Mouse (Mus musculus) gastrocnemius, postnatal 4 days (tissue): ENCODE data around the gene Lrrfip2. TPM values are rescaled to one million over a fixed set of nuclear protein-coding genes. Genes with fewer than 3 reads are reported as not detected.

ENCODE experiments used
- DNase-seq, 2 experiments: peaks; one replicate each; pipeline ENCODE4 v3.0.0; 2021 to 2022; ENCODE audit warnings: low spot score in 2 of 2, mixed read lengths in 2 of 2
- total RNA-seq, 2 experiments: library from RNA; stranded (reverse); gene quantifications; 2 replicates each; pipeline ENCODE4 v1.2.3; 2021

Lrrfip2 gene
- total RNA-seq, 2 experiments from 2014 or later: 77.3 to 93.3 TPM

DNA sequence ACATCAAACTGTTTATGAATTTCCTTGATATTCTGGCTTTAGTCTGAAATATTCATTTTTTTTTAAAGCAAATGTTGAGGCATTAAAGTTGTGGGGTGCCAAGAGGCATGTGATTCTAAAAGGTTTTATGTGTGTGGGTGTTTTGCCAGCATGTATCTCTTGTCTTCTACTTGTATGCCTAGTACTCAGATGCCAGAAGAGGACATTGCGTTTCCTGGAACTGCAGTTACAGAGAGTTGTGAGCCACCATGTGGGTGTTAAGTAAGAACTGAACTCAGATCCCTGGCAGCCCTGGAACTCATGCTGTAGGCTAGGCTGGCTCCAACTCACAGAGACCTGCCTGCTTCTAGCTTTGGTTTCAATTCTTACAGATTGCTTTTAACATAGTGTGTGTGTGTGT is 42.2 kb downstream of the Lrrfip2 start:
- DNase-seq: no peak

DNA sequence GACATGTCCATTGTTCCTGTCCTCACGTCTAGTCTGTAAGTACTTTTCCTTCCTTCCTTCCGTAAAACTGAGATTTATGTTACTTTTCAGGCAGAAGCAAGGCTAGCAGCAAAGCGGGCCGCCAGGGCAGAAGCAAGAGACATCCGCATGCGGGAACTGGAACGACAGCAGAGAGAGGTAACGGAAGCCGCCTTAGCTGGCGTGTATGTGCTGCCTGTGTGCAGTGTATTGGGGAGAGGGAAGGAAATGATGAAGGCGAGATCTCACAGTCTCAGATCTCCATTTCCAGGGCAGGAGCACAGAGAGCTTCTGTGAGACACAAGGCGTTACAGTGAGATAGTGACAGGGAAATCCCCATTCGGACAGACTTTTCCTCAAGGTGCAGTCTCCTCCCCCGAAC is 43.8 kb downstream of the Lrrfip2 start:
- no peak for DNase-seq

DNA sequence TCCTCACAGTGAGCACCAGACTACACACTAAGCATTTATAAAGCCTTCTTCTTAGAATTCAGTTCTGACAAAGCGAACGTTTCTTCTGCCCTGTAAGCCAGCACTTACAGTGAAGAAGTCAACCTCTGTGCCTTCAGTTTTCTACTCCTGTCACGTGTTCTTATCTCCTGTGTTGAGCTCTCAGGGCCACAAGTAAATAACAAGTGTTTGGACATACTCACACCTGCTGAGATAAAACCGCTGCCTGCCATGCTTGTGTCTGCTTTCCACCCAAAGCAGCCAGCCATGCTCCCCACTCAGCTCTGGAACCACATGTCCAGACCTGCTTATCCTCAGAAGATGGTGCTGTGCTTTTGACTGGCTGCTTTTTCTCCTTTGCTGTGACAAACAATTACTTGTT is 49.2 kb downstream of the Lrrfip2 start:
- DNase-seq: no peak

DNA sequence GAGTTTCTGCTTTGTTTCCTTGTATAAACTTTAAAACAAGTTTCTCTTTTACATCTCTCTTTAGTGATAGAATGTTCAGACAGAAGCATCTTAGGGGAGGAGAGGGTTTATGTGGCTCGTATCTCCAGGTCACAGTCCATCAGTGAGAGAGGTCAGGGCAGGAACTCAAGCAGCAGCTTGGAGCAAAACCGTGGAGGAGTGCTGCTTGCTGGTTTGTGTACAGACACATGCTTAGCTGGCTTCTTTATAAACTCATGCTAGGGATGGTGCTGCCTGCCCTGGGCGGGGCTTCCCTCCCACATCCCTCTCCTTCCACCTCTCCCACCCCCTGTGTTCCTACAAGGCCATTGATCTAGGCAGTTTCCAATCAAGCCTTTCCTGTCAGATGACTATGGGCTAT is 53.0 kb downstream of the Lrrfip2 start:
- no peak for DNase-seq

DNA sequence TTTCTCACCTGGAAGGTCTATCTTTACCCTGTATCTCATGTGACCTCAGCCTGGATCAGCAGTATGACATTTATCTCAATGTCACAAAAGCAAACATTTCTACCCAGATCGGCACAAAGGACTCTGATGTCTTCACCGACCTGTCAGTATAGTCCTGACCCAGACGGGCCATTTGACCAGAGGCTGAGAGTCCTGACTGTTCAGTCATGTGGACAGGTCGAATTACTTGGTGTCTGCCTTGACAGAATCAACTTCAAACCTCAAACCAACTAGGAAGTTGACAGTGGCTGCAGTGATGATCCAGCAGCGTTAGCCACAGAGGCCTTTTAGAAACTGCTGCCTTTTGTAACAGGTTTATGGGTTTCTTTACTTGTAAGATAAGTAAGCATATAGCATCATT is 56.7 kb downstream of the Lrrfip2 start:
- DNase-seq: no peak

DNA sequence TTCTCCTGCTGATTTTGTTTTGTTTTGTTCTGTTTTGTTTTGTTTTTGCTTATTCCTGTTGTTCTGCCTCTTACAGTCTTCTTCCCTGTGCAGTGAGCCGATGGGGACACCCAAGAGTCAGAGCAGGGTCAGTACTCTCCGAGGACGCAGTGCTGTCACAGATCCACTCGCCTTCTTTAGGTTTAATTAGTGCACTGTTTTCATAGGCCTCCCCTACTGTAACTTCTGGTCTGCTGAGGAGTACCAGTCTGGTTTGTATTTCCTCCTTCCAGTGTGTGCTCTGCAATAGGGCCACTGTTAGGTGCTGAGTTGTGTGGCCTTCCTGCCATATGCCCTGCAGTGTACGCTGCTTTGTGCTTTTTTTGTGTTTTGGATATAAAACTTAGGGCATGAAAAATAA is 61.6 kb downstream of the Lrrfip2 start:
- DNase-seq: no peak

DNA sequence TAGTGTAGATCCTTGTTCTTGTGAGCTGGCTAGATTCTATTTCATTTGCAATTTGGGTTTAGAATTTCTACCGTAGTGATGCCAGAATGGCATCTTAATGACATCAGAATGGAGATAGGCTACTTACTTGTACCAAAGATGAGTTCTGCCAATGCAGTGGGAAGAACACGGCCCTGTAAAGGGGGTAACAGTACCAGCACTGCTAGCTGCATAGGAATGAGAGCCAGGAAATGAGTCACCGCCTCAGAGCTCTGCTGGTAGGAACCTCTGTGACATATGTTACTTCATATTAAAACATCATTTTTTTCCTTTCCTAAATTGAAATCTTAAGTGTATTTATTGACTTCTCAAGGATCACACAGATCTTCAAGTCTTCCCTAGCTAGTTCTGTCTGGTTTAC is 64.8 kb downstream of the Lrrfip2 start:
- no peak for DNase-seq

DNA sequence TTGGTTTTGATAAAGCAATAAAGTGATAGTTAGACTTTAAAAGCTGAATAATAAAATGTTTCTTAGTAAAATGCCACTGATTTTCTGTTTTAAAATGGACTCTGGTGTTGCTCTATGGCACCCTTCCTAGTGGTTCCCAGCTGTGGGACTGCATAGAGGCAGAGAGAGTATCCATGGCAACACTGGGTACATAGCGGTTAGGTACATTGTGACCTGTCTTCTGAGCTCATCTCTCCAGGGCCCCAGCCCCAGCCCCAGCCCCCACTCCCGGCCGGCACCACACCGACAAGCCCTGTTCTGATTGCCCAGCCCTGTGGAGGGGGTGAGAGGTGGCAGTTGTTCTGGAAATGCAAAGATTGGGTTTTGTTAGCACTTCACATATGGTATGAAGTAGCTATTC is 67.5 kb downstream of the Lrrfip2 start:
- no peak for DNase-seq

DNA sequence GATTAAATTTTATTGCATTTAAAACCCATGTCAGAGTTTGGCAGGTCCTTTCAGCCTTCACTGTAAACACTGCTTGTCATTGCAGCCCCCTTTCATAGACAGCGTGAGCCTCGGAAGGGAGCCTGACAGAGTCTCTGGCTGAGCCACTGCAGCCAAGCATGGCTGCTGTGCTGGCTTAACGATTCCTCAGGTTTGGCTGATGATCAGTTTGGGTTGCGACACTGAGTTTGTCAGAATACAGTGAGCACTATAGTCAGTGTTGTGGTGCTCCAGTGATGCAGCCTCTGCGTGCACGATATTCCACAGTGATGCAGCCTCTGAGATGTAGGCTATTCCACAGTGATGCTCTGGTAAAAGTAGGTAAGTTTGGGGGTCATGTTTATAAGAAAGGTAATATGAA is 69.5 kb downstream of the Lrrfip2 start:
- DNase-seq: no peak

DNA sequence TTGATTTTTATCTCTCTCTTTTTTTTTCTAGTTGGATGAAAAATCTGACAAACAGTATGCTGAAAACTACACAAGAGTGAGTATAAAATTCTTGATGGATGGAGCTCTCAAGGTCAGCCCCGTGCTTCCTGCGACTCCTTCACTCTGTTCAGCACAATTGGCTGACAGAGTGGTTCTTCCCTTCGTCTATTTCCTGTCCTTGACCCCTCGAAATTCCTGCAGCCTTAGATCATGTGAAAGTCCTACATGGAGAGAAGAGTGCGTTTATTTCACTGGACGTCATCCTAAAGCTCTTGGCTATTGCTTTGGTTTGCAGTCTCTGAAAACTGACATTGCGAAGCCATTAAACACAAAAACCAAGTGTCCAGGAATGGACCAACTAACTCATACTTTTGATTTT is 71.3 kb downstream of the Lrrfip2 start:
- no peak for DNase-seq

DNA sequence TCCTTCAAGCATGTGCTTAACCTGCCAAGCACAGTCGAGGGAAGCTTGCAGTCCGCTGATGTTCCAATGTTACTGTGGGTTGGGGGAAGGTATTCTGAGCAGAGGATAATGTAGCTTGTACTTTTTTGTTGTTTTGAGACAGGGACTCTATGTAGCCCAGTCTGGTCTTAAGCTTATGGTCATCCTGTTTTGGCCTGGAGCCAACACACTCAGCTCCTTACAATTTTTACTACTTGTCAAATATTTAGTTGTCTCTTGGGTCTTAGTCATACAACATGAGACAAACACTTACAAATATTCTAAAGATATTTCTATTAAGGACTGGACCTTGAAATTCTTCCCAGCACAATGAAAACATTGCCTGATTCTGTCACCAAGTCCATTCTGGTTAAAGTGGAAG is 75.8 kb downstream of the Lrrfip2 start:
- DNase-seq: no peak

DNA sequence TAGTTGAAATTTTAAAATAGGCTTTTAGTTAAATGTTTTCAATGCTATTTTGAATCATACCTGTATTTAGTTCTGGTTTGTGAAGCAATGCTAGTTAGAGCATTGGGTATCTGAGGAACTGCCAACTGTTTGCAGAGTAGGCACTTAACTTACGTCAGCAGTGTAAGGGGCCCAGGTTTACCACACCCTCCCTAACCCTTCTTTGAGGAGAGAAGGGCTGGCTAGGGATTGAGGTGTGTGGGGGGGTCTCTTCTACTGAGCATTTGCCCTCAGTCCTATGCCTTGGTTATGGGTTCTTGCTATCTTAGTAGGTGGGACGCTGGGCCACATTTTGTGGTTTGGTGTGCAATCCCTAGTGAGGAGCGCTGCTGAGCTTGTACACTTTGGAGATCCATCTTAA is 79.7 kb downstream of the Lrrfip2 start:
- no peak for DNase-seq

DNA sequence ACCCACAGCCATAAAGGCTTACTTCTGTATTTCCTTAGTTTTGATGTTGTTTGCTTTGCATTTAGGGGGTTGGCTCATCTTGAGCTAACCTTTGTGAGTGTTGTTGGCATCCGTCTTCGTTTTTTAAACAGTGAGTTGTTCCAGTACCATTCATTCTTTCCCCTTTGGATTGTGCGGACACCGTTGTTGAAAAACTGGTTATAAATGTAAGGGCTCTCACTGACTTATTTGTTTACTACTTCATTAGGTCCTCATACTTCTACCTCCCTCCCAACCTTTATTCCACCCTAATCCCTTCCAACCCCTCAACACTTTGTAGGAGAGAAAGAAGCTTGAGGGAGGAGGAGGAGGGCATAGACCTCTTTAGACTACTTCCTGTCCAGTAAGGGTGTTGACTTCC is 80.3 kb downstream of the Lrrfip2 start:
- DNase-seq: no peak

DNA sequence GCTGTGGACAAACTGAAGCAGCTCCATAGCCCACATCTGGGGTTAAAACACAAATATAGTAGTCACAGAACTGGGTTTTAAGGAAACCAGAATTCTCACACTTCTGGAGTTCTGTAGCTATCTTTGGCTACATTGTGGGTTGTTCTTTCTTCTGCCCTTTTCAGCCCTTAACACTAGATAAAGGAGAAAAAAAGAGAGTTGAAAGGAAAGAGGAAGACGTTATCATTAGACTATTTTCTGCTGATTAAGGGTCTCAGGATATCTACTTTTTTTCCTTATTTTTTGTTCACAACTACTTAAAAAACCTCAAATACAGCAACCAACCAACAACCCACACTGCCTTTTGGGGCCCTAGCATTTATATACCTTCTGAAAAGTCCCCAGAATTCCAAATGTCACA is 80.9 kb downstream of the Lrrfip2 start:
- no peak for DNase-seq

DNA sequence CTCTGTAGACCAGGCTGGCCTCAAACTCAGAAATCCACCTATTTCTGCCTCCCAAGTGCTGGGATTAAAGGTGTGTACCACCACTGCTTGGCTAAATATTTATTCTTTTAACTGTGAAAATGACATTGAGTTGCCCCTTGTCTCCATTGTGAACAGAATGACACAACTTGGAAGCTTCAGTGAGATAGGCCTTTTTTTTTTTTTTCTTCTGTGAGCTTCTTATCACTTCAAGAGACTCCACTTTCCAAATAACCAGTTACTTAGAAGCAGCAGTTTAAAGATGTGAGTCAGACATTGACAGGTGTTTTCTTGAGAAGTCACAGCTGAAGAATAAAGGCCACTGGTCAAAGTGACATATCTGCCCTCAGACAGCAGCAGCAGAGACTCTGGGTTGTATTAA is 82.8 kb downstream of the Lrrfip2 start:
- DNase-seq: no peak

DNA sequence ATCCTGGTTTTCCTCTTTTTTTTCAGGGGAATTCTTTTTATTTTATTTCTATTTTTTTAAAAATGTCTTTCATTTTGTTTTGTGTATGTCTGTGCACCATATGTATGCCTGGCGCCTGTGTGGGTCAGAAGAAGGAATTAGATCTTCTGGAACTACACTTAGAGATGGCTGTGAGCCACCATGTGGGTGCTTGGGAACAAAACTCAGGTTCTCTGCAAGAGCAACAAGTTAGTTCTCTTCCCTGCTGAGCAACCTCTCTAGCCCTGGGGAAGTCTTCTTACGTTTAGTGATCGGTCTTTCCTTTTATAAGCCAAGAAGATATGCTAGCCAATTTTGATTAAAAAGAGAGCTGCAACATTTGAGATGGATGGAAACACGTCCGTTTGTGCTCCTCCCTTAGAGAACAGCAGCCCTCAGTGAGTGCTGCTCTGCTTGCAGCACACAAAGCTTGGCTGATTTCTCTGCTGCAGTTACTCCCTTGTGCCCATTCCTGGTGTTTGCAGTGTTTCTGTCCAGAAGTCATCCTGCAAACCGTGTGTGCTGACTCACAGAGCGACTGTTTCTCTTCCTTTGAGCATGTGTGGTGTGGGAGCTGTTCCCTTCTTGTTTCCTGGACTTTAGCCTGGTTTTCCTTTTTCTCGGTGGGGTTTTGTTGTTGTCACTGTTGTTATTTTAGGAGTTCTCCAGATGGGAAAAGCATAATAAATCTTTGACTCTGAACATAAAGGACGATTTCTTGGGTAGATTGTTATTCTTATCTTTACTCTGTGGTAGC is 87.4 kb downstream of the Lrrfip2 start:
- DNase-seq: no peak

DNA sequence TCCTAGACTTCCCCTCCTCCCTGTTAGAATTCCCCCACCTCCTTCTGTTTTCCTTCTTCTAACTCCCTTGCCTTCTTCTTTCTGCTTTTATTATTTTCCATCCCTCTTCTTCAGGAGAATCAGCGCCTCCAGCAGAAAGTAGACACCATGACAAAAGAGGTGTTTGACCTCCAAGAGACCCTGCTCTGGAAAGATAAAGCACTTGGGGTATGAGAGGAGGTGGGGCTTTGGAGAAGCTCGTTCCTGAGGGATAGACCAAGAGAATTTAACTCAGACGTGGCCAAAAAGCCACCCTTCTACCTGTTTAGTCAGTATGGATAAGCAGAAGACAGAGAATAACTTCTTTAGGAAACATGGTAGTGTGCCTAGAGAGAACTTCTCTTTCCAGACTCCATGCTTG is 90.3 kb downstream of the Lrrfip2 start:
- DNase-seq: no peak

DNA sequence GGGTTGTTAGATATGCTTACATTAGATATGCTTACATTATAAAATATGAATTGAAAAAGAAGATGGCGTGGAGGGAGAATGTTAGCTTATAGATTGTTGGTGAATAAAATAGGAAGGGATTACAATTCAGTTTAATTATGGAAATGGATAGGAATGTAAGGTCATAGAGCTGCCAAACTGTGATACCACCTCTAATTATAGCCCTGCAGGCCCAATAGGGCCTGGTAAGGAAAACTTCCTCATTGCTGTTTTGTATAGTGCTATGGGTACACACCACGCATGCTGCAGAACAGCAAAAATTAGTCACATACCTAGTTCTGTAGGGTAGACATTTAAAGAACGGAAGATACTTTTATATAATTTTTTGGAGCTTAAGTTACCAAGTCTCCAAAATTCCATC is 90.8 kb downstream of the Lrrfip2 start:
- DNase-seq: no peak

DNA sequence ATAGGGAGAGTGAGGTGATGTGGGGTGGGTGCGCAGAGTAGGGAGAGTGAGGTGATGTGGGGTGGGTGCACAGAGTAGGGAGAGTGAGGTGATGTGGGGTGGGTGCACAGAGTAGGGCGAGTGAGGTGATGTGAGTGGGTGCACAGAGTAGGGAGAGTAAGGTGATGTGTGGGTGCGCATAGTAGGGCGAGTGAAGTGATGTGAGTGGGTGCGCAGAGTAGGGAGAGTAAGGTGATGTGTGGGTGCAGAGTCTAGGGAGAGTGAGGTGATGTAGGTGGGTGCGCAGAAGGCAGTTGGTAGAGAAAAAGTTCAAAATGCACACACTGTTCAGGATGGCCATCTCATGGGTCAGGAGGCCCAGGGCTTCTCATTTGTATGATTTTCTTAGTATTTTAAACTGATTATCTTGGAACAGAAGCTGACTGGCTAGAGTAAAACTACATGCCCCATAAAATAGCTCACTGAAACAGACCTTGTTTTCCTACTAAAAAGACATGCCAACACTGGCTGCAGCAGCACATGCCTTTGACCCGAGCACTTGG is 91.8 kb downstream of the Lrrfip2 start:
- no peak for DNase-seq

DNA sequence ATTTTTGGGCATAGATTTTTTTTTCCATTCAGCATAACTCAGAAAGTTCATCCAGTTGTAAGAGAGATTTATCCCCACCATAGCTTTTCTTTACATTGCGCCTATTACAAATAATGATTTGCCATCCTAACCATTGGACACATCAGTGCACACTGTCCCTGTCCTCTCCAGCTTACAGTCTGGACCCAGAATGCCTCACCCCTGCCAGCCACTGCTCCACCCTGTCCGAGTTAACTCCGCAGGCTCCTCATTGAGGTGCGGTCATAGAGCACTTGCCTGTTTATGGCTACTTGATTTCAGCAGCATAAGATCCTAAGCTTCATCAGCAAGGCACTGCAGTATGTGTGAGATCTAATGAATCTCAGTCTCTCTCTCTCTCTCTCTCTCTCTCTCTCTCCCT is 93.0 kb downstream of the Lrrfip2 start:
- DNase-seq: no peak

DNA sequence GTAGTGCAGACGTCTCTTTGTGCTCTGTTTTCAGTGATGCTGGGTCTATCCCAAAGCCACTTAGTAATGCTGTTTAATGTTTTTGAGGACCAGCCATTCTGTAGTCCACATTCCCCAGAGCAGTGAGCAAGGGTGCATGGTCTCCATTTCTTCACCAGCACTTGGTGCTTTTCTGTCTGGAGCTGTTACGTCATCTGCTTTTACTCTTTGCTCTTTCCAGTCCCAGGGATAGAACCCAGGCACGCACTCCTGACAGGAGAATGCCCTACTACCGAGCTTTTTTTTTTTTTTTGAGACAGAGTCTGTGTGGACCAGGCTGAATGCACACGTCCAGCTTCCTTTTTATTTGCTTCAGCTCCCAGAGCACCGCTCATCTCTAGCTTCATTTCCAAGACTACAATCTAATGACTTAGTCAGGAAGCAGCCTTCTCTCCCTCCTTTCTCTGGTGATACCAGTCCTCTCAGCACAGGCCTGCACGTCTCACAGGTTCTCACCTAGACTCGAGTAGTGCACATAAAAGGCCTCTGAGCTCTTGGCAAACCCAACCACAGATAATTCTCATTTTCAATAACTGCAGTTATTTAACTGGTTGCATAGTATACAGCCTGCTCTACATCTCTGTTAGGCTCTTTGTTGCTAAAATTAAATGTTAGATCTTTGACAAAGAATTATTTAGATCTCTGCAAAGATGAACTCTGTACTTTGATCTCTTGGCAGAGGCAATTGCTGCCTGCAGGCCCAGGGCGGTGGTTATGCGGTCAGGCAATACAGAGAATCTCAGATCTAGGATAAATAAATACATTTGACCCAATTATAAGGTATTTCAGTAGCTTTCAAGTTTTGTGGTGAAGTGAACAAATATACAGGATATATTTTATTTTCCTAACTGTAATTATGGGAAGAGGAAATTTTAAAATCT is 94.0 kb downstream of the Lrrfip2 start:
- no peak for DNase-seq

DNA sequence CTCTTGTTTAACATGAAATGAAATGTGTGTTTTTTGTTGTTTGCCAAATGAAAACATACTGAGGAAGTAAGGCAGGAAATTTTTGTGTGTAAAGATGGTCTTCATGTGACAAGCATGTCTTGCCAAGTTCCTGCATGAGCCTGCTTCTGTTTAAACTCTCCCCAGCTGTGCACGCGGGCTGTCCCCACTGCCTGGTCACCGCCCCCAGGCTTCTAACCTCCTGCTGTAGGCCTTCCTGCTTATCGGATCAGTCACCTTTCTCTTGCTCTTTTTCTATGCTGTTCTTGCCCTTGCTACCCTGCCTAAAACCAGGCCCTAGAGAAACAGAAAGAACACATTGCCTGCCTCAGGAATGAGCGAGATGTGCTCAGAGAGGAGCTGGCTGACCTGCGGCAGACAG is 96.1 kb downstream of the Lrrfip2 start:
- no peak for DNase-seq
